Mouse (Mus musculus) midbrain, embryonic 14.5 days (tissue): ENCODE measurements at regions not wholly inside any gene's neighbourhood (a gene's known extent, or its start where the extent isn't known, plus 50 kb on each side); places are given as distances from the start of the nearest gene placed in this dataset.

ENCODE experiments used
- ATAC-seq: fragments of 200-750 bp; cut with Nextera tagmentation; 2 replicates; pipeline ENCODE4 v1.8.0; 2017; ENCODE audit warnings: moderate number of reproducible peaks, moderate library complexity; ENCODE audit not compliant: low FRiP score, low TSS enrichment
- DNase-seq: peaks from one replicate; pipeline ENCODE4 v3.0.0-alpha.2; 2015
- H3K27ac ChIP-seq: fragments of 300-500 bp; sonication (generic); replicated peaks from 2 replicates; pipeline ENCODE4 v1.5.1; 2014; ENCODE audit warnings: mild to moderate bottlenecking, low read depth, low read length, moderate library complexity
- H3K27me3 ChIP-seq: fragments of 300-500 bp; sonication (generic); 2 replicates; pipeline ENCODE4 v1.6.1; 2014; ENCODE audit warnings: low read length, control low read depth, mixed read lengths; ENCODE audit not compliant: control insufficient read depth, insufficient read depth
- H3K36me3 ChIP-seq: fragments of 300-500 bp; sonication (generic); 2 replicates; pipeline ENCODE4 v1.6.1; 2014; ENCODE audit warnings: low read length, control low read depth; ENCODE audit not compliant: control insufficient read depth, insufficient read depth
- H3K4me1 ChIP-seq: fragments of 300-500 bp; sonication (generic); 2 replicates; pipeline ENCODE4 v1.6.1; 2014; ENCODE audit warnings: mild to moderate bottlenecking, antibody characterized with exemption, low read length, control low read depth; ENCODE audit not compliant: control insufficient read depth, insufficient read depth
- H3K4me2 ChIP-seq: fragments of 300-500 bp; sonication (generic); 2 replicates; pipeline ENCODE4 v1.6.1; 2014; ENCODE audit warnings: mild to moderate bottlenecking, low read length, moderate library complexity
- H3K4me3 ChIP-seq: fragments of 300-500 bp; sonication (generic); replicated peaks from 2 replicates; pipeline ENCODE4 v1.5.1; 2014; ENCODE audit warnings: low read depth, low read length
- H3K9ac ChIP-seq: fragments of 300-500 bp; sonication (generic); replicated peaks from 2 replicates; pipeline ENCODE4 v1.6.1; 2014; ENCODE audit warnings: mild to moderate bottlenecking, low read length, moderate library complexity
- H3K9me3 ChIP-seq: fragments of 300-500 bp; sonication (generic); 2 replicates; pipeline ENCODE4 v1.6.1; 2016; ENCODE audit warnings: low read length, control low read depth, mixed read lengths; ENCODE audit not compliant: control insufficient read depth
- WGBS: fragments of 180-500 bp; shearing (Covaris S2); extraction: QIAGEN DNeasy Blood & Tissue Kit; methylation state at CpG from one replicate; pipeline ENCODE4 v1.1.7; 2014; 5-methylcytosine and 5-hydroxymethylcytosine counted together

- Histone ChIP-seq H3K4me3 (no peak overlapping the region), H3K4me2 (no peak overlapping the region), H3K27me3 (no peaks in the 10 kb centered on the region), H3K9me3 (no peaks in the 10 kb centered on the region), H3K4me1 (peaks cover 6% of the 10 kb centered on the region; the same call in 1 of the 2 replicates), H3K27ac (no peak overlapping the region), H3K36me3 (no peaks in the 10 kb centered on the region), H3K9ac (no peak overlapping the region)
- peak; percentile 48 for DNase-seq
- ATAC-seq, result no peak
- WGBS, result 48% methylated on average over 3 of the region's 3 CpGs
Measured at GRCm38 (mm10) chr4:74466081-74466480, 223.8 kb downstream of the Kdm4c start.

- DNase-seq, result no peak
- WGBS, result 78% methylated on average over 5 of the region's 5 CpGs
Measured at GRCm38 (mm10) chr4:74512489-74512888, 270.2 kb downstream of the Kdm4c start.

GRCm38 (mm10) chr4:74553888-74554287 is 311.6 kb downstream of the Kdm4c start:
- 78% methylated on average over 1 of the region's 1 CpGs for WGBS
- no peak for ATAC-seq

More at GRCm38 (mm10) chr4:74512489-74512888, 270.2 kb downstream of the Kdm4c start:
- no peak overlapping the region for H3K4me3 ChIP-seq
- no peak overlapping the region for H3K4me2 ChIP-seq
- no peak for ATAC-seq
- H3K4me1 ChIP-seq, result no peaks in the 10 kb centered on the region
- no peak overlapping the region for H3K27ac ChIP-seq
- no peak overlapping the region for H3K9ac ChIP-seq
- H3K27me3 ChIP-seq, result no peaks in the 10 kb centered on the region
- H3K9me3 ChIP-seq, result no peaks in the 10 kb centered on the region
- H3K36me3 ChIP-seq, result no peaks in the 10 kb centered on the region

GRCm38 (mm10) chr4:74563565-74563964 is 321.3 kb downstream of the Kdm4c start:
- DNase-seq, result peak; percentile 86
- Histone ChIP-seq H3K9me3 (no peaks in the 10 kb centered on the region), H3K27me3 (no peaks in the 10 kb centered on the region), H3K9ac (no peak overlapping the region), H3K27ac (no peak overlapping the region), H3K4me3 (no peak overlapping the region), H3K36me3 (no peaks in the 10 kb centered on the region), H3K4me2 (no peak overlapping the region), H3K4me1 (no peaks in the 10 kb centered on the region)
- 22% methylated on average over 2 of the region's 2 CpGs for WGBS
- ATAC-seq, result no peak

More at GRCm38 (mm10) chr4:74553888-74554287, 311.6 kb downstream of the Kdm4c start:
- Histone ChIP-seq H3K36me3 (no peaks in the 10 kb centered on the region), H3K4me3 (no peak overlapping the region), H3K27ac (no peak overlapping the region), H3K4me2 (no peak overlapping the region), H3K9ac (no peak overlapping the region), H3K9me3 (no peaks in the 10 kb centered on the region), H3K27me3 (no peaks in the 10 kb centered on the region), H3K4me1 (no peaks in the 10 kb centered on the region)
- DNase-seq, result no peak

- Histone ChIP-seq H3K9me3 (no peaks in the 10 kb centered on the region), H3K27ac (no peak overlapping the region), H3K4me3 (no peak overlapping the region), H3K27me3 (no peaks in the 10 kb centered on the region), H3K4me1 (no peaks in the 10 kb centered on the region), H3K9ac (no peak overlapping the region), H3K4me2 (no peak overlapping the region), H3K36me3 (no peaks in the 10 kb centered on the region)
- 91% methylated on average over 1 of the region's 1 CpGs for WGBS
- ATAC-seq (no peak), DNase-seq (no peak)
Measured at GRCm38 (mm10) chr4:74586400-74586799, 344.1 kb downstream of the Kdm4c start.

GRCm38 (mm10) chr4:74587125-74587524 is 344.8 kb downstream of the Kdm4c start:
- no peak overlapping the region for H3K9ac ChIP-seq
- H3K36me3 ChIP-seq, result no peaks in the 10 kb centered on the region
- no peaks in the 10 kb centered on the region for H3K27me3 ChIP-seq
- DNase-seq (no peak), ATAC-seq (no peak)
- no peaks in the 10 kb centered on the region for H3K4me1 ChIP-seq
- H3K27ac ChIP-seq, result no peak overlapping the region
- no peak overlapping the region for H3K4me3 ChIP-seq
- no peak overlapping the region for H3K4me2 ChIP-seq
- H3K9me3 ChIP-seq, result no peaks in the 10 kb centered on the region

- H3K9me3 ChIP-seq, result no peaks in the 10 kb centered on the region
- no peaks in the 10 kb centered on the region for H3K27me3 ChIP-seq
- no peaks in the 10 kb centered on the region for H3K36me3 ChIP-seq
- H3K27ac ChIP-seq, result no peak overlapping the region
- ATAC-seq, result no peak
- no peaks in the 10 kb centered on the region for H3K4me1 ChIP-seq
- no peak overlapping the region for H3K4me2 ChIP-seq
- no peak overlapping the region for H3K9ac ChIP-seq
- DNase-seq, result no peak
- no peak overlapping the region for H3K4me3 ChIP-seq
Measured at GRCm38 (mm10) chr4:74588761-74589160, 346.5 kb downstream of the Kdm4c start.

- H3K9me3 ChIP-seq, result no peaks in the 10 kb centered on the region
- H3K4me1 ChIP-seq, result no peaks in the 10 kb centered on the region
- no peak for DNase-seq
- no peak overlapping the region for H3K27ac ChIP-seq
- 77% methylated on average over 3 of the region's 3 CpGs for WGBS
- ATAC-seq, result no peak
- H3K36me3 ChIP-seq, result no peaks in the 10 kb centered on the region
- H3K9ac ChIP-seq, result no peak overlapping the region
- H3K27me3 ChIP-seq, result no peaks in the 10 kb centered on the region
- H3K4me2 ChIP-seq, result no peak overlapping the region
- H3K4me3 ChIP-seq, result no peak overlapping the region
Measured at GRCm38 (mm10) chr4:74613032-74613431, 370.7 kb downstream of the Kdm4c start.
